In genomic region chr7:83632682-83633120, GRCm38 (mm10) we compare ENCODE assay signal across 7 mouse cellular contexts. TPM values are rescaled to one million over a fixed set of nuclear protein-coding genes. Genes with fewer than 3 reads are reported as not detected.
DNase-seq lines count a peak whose midpoint lies in the region; ATAC-seq and TF ChIP-seq lines count a peak whose summit lies in the region.

No protein-coding gene starts in this region.

- H3K36me3 ChIP-seq in lung, embryonic 14.5 days (ENCODE audit: insufficient read depth): peaks cover 3% of the 10 kb centered on the region; the same call in 1 of the 2 replicates
- H3K36me3 ChIP-seq in forebrain, embryonic 10.5 days (replicated peaks): peaks cover 16% of the 10 kb centered on the region
- H3K36me3 ChIP-seq in limb, embryonic 12.5 days: peaks cover 21% of the 10 kb centered on the region
- peaks cover 13% of the 10 kb centered on the region for H3K36me3 ChIP-seq in stomach, embryonic 14.5 days (ENCODE audit: control insufficient read depth, insufficient read depth, low read length)

- no peaks in the 10 kb centered on the region for H3K27me3 ChIP-seq in lung, embryonic 14.5 days (ENCODE audit: insufficient read depth, low read length)
- H3K27me3 ChIP-seq in forebrain, embryonic 10.5 days (ENCODE audit: poor library complexity, severe bottlenecking): no peaks in the 10 kb centered on the region
- H3K27me3 ChIP-seq in limb, embryonic 12.5 days: no peaks in the 10 kb centered on the region
- no peaks in the 10 kb centered on the region for H3K27me3 ChIP-seq in stomach, embryonic 14.5 days (ENCODE audit: control insufficient read depth, insufficient read depth, low read length)

- H3K9me3 ChIP-seq in lung, embryonic 14.5 days (ENCODE audit: low read depth, low read length): no peaks in the 10 kb centered on the region
- H3K9me3 ChIP-seq in forebrain, embryonic 10.5 days: no peaks in the 10 kb centered on the region
- no peaks in the 10 kb centered on the region for H3K9me3 ChIP-seq in limb, embryonic 12.5 days
- no peaks in the 10 kb centered on the region for H3K9me3 ChIP-seq in stomach, embryonic 14.5 days (ENCODE audit: control insufficient read depth, low read depth, low read length)

- H3K4me1 ChIP-seq in lung, embryonic 14.5 days (ENCODE audit: insufficient read depth): peaks cover 16% of the 10 kb centered on the region
- peaks cover 28% of the 10 kb centered on the region for H3K4me1 ChIP-seq in forebrain, embryonic 10.5 days
- peaks cover 26% of the 10 kb centered on the region for H3K4me1 ChIP-seq in limb, embryonic 12.5 days (replicated peaks)
- H3K4me1 ChIP-seq in stomach, embryonic 14.5 days (ENCODE audit: control insufficient read depth, insufficient read depth, low read length): peaks cover 22% of the 10 kb centered on the region

- ATAC-seq in lung, embryonic 14.5 days (ENCODE audit: insufficient read depth): no peak
- no peak for ATAC-seq in limb, embryonic 12.5 days (ENCODE audit: insufficient number of reproducible peaks, insufficient read depth, low FRiP score, low TSS enrichment, low read depth)
- ATAC-seq in stomach, embryonic 14.5 days (ENCODE audit: insufficient number of reproducible peaks, insufficient read depth, low FRiP score, low read depth): no peak

- WGBS in lung, embryonic 14.5 days: 39% methylated on average over 6 of the region's 6 CpGs
- WGBS in forebrain, embryonic 10.5 days: 63% methylated on average over 6 of the region's 6 CpGs
- WGBS in limb, embryonic 12.5 days: 57% methylated on average over 6 of the region's 6 CpGs
- 34% methylated on average over 6 of the region's 6 CpGs for WGBS in stomach, embryonic 14.5 days

- H3K27ac ChIP-seq in lung, embryonic 14.5 days (ENCODE audit: low read depth): no peak overlapping the region
- no peak overlapping the region for H3K27ac ChIP-seq in forebrain, embryonic 10.5 days
- no peak overlapping the region for H3K27ac ChIP-seq in limb, embryonic 12.5 days
- H3K27ac ChIP-seq in stomach, embryonic 14.5 days (ENCODE audit: low read length): no peak overlapping the region

- peak overlapping the region; percentile 70 for H3K9ac ChIP-seq in lung, embryonic 14.5 days
- H3K9ac ChIP-seq in limb, embryonic 12.5 days (replicated peaks): peak overlapping the region; percentile 75; the same call in 1 of the 2 replicates
- peak overlapping the region; percentile 19; the same call in 1 of the 2 replicates for H3K9ac ChIP-seq in stomach, embryonic 14.5 days (replicated peaks; ENCODE audit: low read depth, low read length)

- no peak for DNase-seq in lung, embryonic 14.5 days
- DNase-seq in lung, postnatal 36 days: no peak
- no peak for DNase-seq in forebrain, embryonic 10.5 days (ENCODE audit: extremely low spot score, low spot score)
- DNase-seq in thymus, postnatal 14 days: no peak
- no peak for DNase-seq in spleen, adult 12 weeks (ENCODE audit: low spot score)

- no peak for TF ChIP-seq CTCF in lung, embryonic 14.5 days (IDR thresholded peaks at IDR 0.05; ENCODE audit: low read depth)

- H3K4me2 ChIP-seq in lung, embryonic 14.5 days: peak overlapping the region; percentile 62
- peak overlapping the region; percentile 75 for H3K4me2 ChIP-seq in limb, embryonic 12.5 days
- peak overlapping the region; percentile 54 for H3K4me2 ChIP-seq in stomach, embryonic 14.5 days (replicated peaks; ENCODE audit: low read depth, low read length)

- peak overlapping the region; percentile 61 for H3K4me3 ChIP-seq in lung, embryonic 14.5 days (ENCODE audit: low read depth, low read length)
- H3K4me3 ChIP-seq in forebrain, embryonic 10.5 days: peak overlapping the region; percentile 70
- peak overlapping the region; percentile 64 for H3K4me3 ChIP-seq in limb, embryonic 12.5 days (replicated peaks)
- peak overlapping the region; percentile 45 for H3K4me3 ChIP-seq in stomach, embryonic 14.5 days (ENCODE audit: low read depth, low read length)

RNA-seq across cellular contexts. Expression of gene Stard5, which starts 0.9 kb away (rescaled TPM):
- polyA plus RNA-seq in lung, embryonic 14.5 days (2014; fragmentation: Nextera tagmentation; extraction: Ambion mirVana): 13.3 and 14.1 TPM in 2 replicates
- polyA plus RNA-seq in forebrain, embryonic 10.5 days (2016; fragmentation: Nextera tagmentation; extraction: Ambion mirVana): 12.6 and 14.2 TPM in 2 replicates
- 18.6 and 21.3 TPM in 2 replicates for polyA plus RNA-seq in limb, embryonic 12.5 days (2016; fragmentation: Nextera tagmentation; extraction: Ambion mirVana)
- 21.5 and 23.5 TPM in 2 replicates for polyA plus RNA-seq in stomach, embryonic 14.5 days (2014; fragmentation: Nextera tagmentation; extraction: Ambion mirVana)

RNA-seq across cellular contexts. Expression of gene Tmc3, which starts 48.0 kb away (rescaled TPM):
- polyA plus RNA-seq in lung, embryonic 14.5 days (2014; fragmentation: Nextera tagmentation; extraction: Ambion mirVana): 0.09 and 0.13 TPM in 2 replicates
- polyA plus RNA-seq in forebrain, embryonic 10.5 days (2016; fragmentation: Nextera tagmentation; extraction: Ambion mirVana): 0.14 and 0.22 TPM in 2 replicates
- 2.4 TPM in 2 replicates for polyA plus RNA-seq in limb, embryonic 12.5 days (2016; fragmentation: Nextera tagmentation; extraction: Ambion mirVana)
- polyA plus RNA-seq in stomach, embryonic 14.5 days (2014; fragmentation: Nextera tagmentation; extraction: Ambion mirVana): 0.29 and 0.56 TPM in 2 replicates

Comparison
In these comparisons a context has a peak if more than half of its experiments do, and no peak if none do; other contexts are left out.
1. H3K9ac ChIP-seq: peak in every context shown above with its lines; median percentile 75 in limb, embryonic 12.5 days; 70 in lung, embryonic 14.5 days; 19 in stomach, embryonic 14.5 days.